Mouse (Mus musculus) kidney, embryonic 14.5 days (tissue): ENCODE data around the gene Mfsd6. TPM values are rescaled to one million over a fixed set of nuclear protein-coding genes. Genes with fewer than 3 reads are reported as not detected.

Source experiments
- polyA plus RNA-seq: library from polyadenylated mRNA; unstranded; fragments of >200 nt; fragmentation: Nextera tagmentation; extraction: Ambion mirVana; gene quantifications from 2 replicates; pipeline ENCODE4 v1.2.1, GENCODE M21; 2014

Mfsd6 gene
- polyA plus RNA-seq, 1 experiment from 2014 or later = 4.3 TPM

Other genes with a start within 250 kb of the Mfsd6 start
- 13.2 and 18.8 TPM in 2 replicates for gene Nab1, start 226.8 kb downstream of the Mfsd6 start, polyA plus RNA-seq
- 7.9 and 14.5 TPM in 2 replicates for gene Nemp2, start 96.8 kb downstream of the Mfsd6 start, polyA plus RNA-seq
- gene Inpp1, start 90.2 kb upstream of the Mfsd6 start, polyA plus RNA-seq = 12.0 and 12.9 TPM in 2 replicates
- gene Hibch, start 117.5 kb upstream of the Mfsd6 start, polyA plus RNA-seq = 23.4 and 27.8 TPM in 2 replicates